Mouse (Mus musculus) MEL (cell line): ENCODE data around the gene Actn1. TPM values are rescaled to one million over a fixed set of nuclear protein-coding genes. Genes with fewer than 3 reads are reported as not detected.

ENCODE experiments used
- DNase-seq: peaks from one replicate; pipeline ENCODE4 v3.0.0; 2011; ENCODE audit warnings: low read depth, low spot score
- H3K27ac ChIP-seq: 2 replicates; pipeline ENCODE4 v1.5.1; 2012; ENCODE audit warnings: low read depth, mild to moderate bottlenecking, control low read depth, low read length, moderate library complexity; ENCODE audit not compliant: control insufficient read depth
- H3K27me3 ChIP-seq, 2 experiments: fragments of 150-350 bp in 1 of 2; sonication (generic) in 1 of 2; 2 replicates each; pipeline ENCODE4 v1.6.1; 2012; ENCODE audit warnings: low read length in 2 of 2, mild to moderate bottlenecking in 2 of 2, improper control_type of control experiment in 1 of 2, moderate library complexity in 1 of 2; ENCODE audit not compliant: insufficient read depth in 2 of 2, control insufficient read depth in 1 of 2
- H3K36me3 ChIP-seq, 2 experiments: 2 replicates each; pipeline ENCODE4 v1.6.1; 2012 to 2014; ENCODE audit warnings: low read length in 2 of 2, improper control_type of control experiment in 1 of 2, inconsistent platforms in 1 of 2, mild to moderate bottlenecking in 1 of 2; ENCODE audit not compliant: insufficient read depth in 2 of 2, control insufficient read depth in 1 of 2
- H3K4me1 ChIP-seq, 2 experiments: fragments of 150-350 bp in 1 of 2; sonication (generic) in 1 of 2; 2 replicates each; pipeline ENCODE4 v1.6.1; 2012; ENCODE audit warnings: low read length in 2 of 2, improper control_type of control experiment in 1 of 2, mild to moderate bottlenecking in 1 of 2; ENCODE audit not compliant: insufficient read depth in 2 of 2, control insufficient read depth in 1 of 2
- H3K4me3 ChIP-seq, 2 experiments: fragments of 150-350 bp in 1 of 2; sonication (generic) in 1 of 2; 2 replicates each; pipeline ENCODE4 v1.5.1; 2012; ENCODE audit warnings: low read depth in 2 of 2, low read length in 2 of 2, mild to moderate bottlenecking in 2 of 2, moderate library complexity in 2 of 2, control low read depth in 1 of 2, improper control_type of control experiment in 1 of 2; ENCODE audit not compliant: control insufficient read depth in 1 of 2, insufficient read depth in 1 of 2
- H3K79me2 ChIP-seq: 2 replicates; pipeline ENCODE4 v1.6.1; 2012; ENCODE audit warnings: mild to moderate bottlenecking, low read length, moderate library complexity; ENCODE audit not compliant: control insufficient read depth, poor library complexity, insufficient read depth
- H3K9ac ChIP-seq: 2 replicates; pipeline ENCODE4 v1.6.1; 2012; ENCODE audit warnings: low read depth, mild to moderate bottlenecking, control low read depth, low read length, moderate library complexity; ENCODE audit not compliant: control insufficient read depth, poor library complexity, severe bottlenecking
- H3K9me3 ChIP-seq: fragments of 150-350 bp; sonication (generic); replicated peaks from 2 replicates; pipeline ENCODE4 v1.6.1; 2012; ENCODE audit warnings: mild to moderate bottlenecking, low read length, improper control_type of control experiment, moderate library complexity; ENCODE audit not compliant: insufficient read depth
- BHLHE40 ChIP-seq: IDR thresholded peaks from 2 replicates; pipeline ENCODE4 v1.6.1; 2012; ENCODE audit warnings: low read depth, mild to moderate bottlenecking, inconsistent platforms, low read length, improper control_type of control experiment, borderline replicate concordance
- CHD2 ChIP-seq: IDR thresholded peaks from 2 replicates; pipeline ENCODE4 v1.6.1; 2011; ENCODE audit warnings: low read length, improper control_type of control experiment
- CTCF ChIP-seq, 3 experiments: IDR thresholded peaks in 2 of 3; conservative IDR thresholded peaks in 1 of 3; 2 replicates each; pipeline ENCODE4 v1.5.1; 2011 to 2012; ENCODE audit warnings: low read length in 3 of 3, low read depth in 2 of 3, mild to moderate bottlenecking in 2 of 3, improper control_type of control experiment in 1 of 3, inconsistent platforms in 1 of 3, mixed read lengths in 1 of 3, moderate library complexity in 1 of 3; ENCODE audit not compliant: control insufficient read depth in 1 of 3, insufficient read depth in 1 of 3, poor library complexity in 1 of 3, severe bottlenecking in 1 of 3
- E2F4 ChIP-seq: IDR thresholded peaks from 2 replicates; pipeline ENCODE4 v1.6.1; 2011; ENCODE audit warnings: low read depth, low read length, improper control_type of control experiment, borderline replicate concordance
- GATA1 ChIP-seq: IDR thresholded peaks from 2 replicates; pipeline ENCODE4 v1.6.1; 2011; ENCODE audit warnings: low read depth, low read length, improper control_type of control experiment
- HCFC1 ChIP-seq: IDR thresholded peaks from 2 replicates; pipeline ENCODE4 v1.6.1; 2012; ENCODE audit warnings: low read depth, mild to moderate bottlenecking, inconsistent platforms, low read length, improper control_type of control experiment, moderate library complexity
- MEF2A ChIP-seq: IDR thresholded peaks from 2 replicates; pipeline ENCODE4 v1.6.1; 2014; ENCODE audit warnings: low read depth, mild to moderate bottlenecking, inconsistent platforms, low read length, improper control_type of control experiment; ENCODE audit not compliant: poor library complexity, insufficient replicate concordance, severe bottlenecking; ENCODE audit errors: extremely low read depth
- MXI1 ChIP-seq: IDR thresholded peaks from 2 replicates; pipeline ENCODE4 v1.6.1; 2011; ENCODE audit warnings: mild to moderate bottlenecking, low read depth, low read length, improper control_type of control experiment
- MYC ChIP-seq: IDR thresholded peaks from 2 replicates; pipeline ENCODE4 v1.6.1; 2011; ENCODE audit warnings: low read depth, mild to moderate bottlenecking, low read length, improper control_type of control experiment, moderate library complexity
- NELFE ChIP-seq: IDR thresholded peaks from 2 replicates; pipeline ENCODE4 v1.6.1; 2011; ENCODE audit warnings: low read depth, low read length, improper control_type of control experiment
- POLR2AphosphoS5 ChIP-seq: IDR thresholded peaks from 2 replicates; pipeline ENCODE4 v1.6.1; 2012; ENCODE audit warnings: low read depth, borderline replicate concordance, mild to moderate bottlenecking, inconsistent platforms, low read length, moderate library complexity, mixed read lengths
- RAD21 ChIP-seq: IDR thresholded peaks from 2 replicates; pipeline ENCODE4 v1.6.1; 2011; ENCODE audit warnings: mild to moderate bottlenecking, low read depth, low read length, improper control_type of control experiment
- RCOR1 ChIP-seq: IDR thresholded peaks from 2 replicates; pipeline ENCODE4 v1.6.1; 2012; ENCODE audit warnings: low read depth, mild to moderate bottlenecking, inconsistent platforms, low read length, improper control_type of control experiment
- SMC3 ChIP-seq: IDR thresholded peaks from 2 replicates; pipeline ENCODE4 v1.6.1; 2011; ENCODE audit warnings: low read depth, low read length, improper control_type of control experiment
- TCF12 ChIP-seq: IDR thresholded peaks from 2 replicates; pipeline ENCODE4 v1.6.1; 2014; ENCODE audit warnings: low read depth, mild to moderate bottlenecking, inconsistent platforms, low read length, improper control_type of control experiment, moderate library complexity
- UBTF ChIP-seq: IDR thresholded peaks from 2 replicates; pipeline ENCODE4 v1.6.1; 2012; ENCODE audit warnings: low read depth, mild to moderate bottlenecking, inconsistent platforms, low read length, improper control_type of control experiment, moderate library complexity, borderline replicate concordance; ENCODE audit not compliant: insufficient read depth
- USF1 ChIP-seq: IDR thresholded peaks from 2 replicates; pipeline ENCODE4 v1.6.1; 2014; ENCODE audit warnings: low read depth, mild to moderate bottlenecking, inconsistent platforms, low read length, improper control_type of control experiment, moderate library complexity
- USF2 ChIP-seq, 2 experiments: IDR thresholded peaks; 2 replicates each; pipeline ENCODE4 v1.6.1; 2011 to 2012; ENCODE audit warnings: improper control_type of control experiment in 2 of 2, low read length in 2 of 2, borderline replicate concordance in 1 of 2, inconsistent platforms in 1 of 2, low read depth in 1 of 2, mild to moderate bottlenecking in 1 of 2; ENCODE audit not compliant: insufficient read depth in 1 of 2
- ZC3H11A ChIP-seq: IDR thresholded peaks from 2 replicates; pipeline ENCODE4 v1.6.1; 2012; ENCODE audit warnings: low read depth, mild to moderate bottlenecking, inconsistent platforms, low read length, improper control_type of control experiment
- ZNF384 ChIP-seq: IDR thresholded peaks from 2 replicates; pipeline ENCODE4 v1.6.1; 2012; ENCODE audit warnings: low read depth, mild to moderate bottlenecking, inconsistent platforms, low read length, improper control_type of control experiment
- polyA plus RNA-seq, 2 experiments: library from polyadenylated mRNA; stranded (reverse) in 1 of 2; unstranded in 1 of 2; fragments of >175 nt in 1 of 2; fragments of >200 nt in 1 of 2; gene quantifications; 2 replicates each; pipeline versions ENCODE4 v1.2.1 to v1.2.4; 2012; ENCODE audit warnings: low replicate concordance in 2 of 2, low read depth in 1 of 2; ENCODE audit not compliant: insufficient read length in 2 of 2, insufficient read depth in 1 of 2, missing spikeins in 1 of 2
- total RNA-seq: library from RNA; depleted of rRNA; stranded (reverse); fragments of 300-350 nt; gene quantifications from 2 replicates; pipeline ENCODE4 v1.2.3, GENCODE M21; 2012

Actn1 gene
- total and polyA plus RNA-seq, 3 experiments = 7.8 to 27.0 TPM; not detected in 1

DNA sequence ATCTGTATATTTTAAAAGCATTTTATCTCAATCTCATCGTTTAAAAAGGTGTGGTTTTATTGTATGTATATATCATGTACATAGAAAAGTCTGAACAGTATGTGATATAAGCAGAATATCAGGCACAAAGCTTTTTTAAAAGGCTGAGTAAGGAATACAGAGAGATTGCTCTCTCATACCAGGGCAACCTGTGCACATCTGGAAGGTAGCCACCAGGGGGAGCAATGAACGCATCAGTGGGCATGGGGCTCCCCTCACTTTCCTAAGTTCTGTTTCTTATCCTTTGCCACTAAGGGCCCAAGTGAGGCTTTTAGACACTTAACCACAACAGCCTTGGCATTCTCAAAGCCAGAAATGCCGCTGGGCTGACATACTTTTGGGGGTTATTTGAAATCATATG is 61.7 kb downstream of the Actn1 start:
- Histone ChIP-seq H3K4me1 (no peaks in the 10 kb centered on the region), H3K36me3 (no peaks in the 10 kb centered on the region), H3K27ac (no peak overlapping the region), H3K9me3 (no peaks in the 10 kb centered on the region), H3K27me3 (no peaks in the 10 kb centered on the region), H3K4me3 (no peak overlapping the region), H3K9ac (no peak overlapping the region), H3K79me2 (no peaks in the 10 kb centered on the region)
- TF ChIP-seq RAD21 (peak; percentile 81), UBTF (no peak), ZC3H11A (peak; percentile 80), RCOR1 (no peak), CTCF (IDR thresholded peaks at IDR 0.05 in 2 of 3, conservative IDR thresholded peaks at IDR 0.05 in 1 of 3; ENCODE audit: control insufficient read depth in 1 of 3, insufficient read depth in 1 of 3, low read depth in 2 of 3, low read length in 3 of 3, poor library complexity in 1 of 3, severe bottlenecking in 1 of 3) (peak; percentile 86 to 96 (median 88)), SMC3 (peak; percentile 97)
- peak; percentile 78 for DNase-seq

GRCm38 (mm10) chr12:80197343-80197742 is 62.8 kb downstream of the Actn1 start:
- Histone ChIP-seq H3K4me3 (no peak overlapping the region), H3K36me3 (no peaks in the 10 kb centered on the region), H3K27me3 (no peaks in the 10 kb centered on the region), H3K9me3 (no peaks in the 10 kb centered on the region), H3K4me1 (no peaks in the 10 kb centered on the region), H3K79me2 (no peaks in the 10 kb centered on the region), H3K27ac (no peak overlapping the region), H3K9ac (no peak overlapping the region)
- TF ChIP-seq RAD21 = peak; percentile 69
- TF ChIP-seq UBTF = no peak
- peak; percentile 85 to 91 (median 88) for TF ChIP-seq CTCF (IDR thresholded peaks at IDR 0.05 in 2 of 3, conservative IDR thresholded peaks at IDR 0.05 in 1 of 3; ENCODE audit: control insufficient read depth in 1 of 3, insufficient read depth in 1 of 3, low read depth in 2 of 3, low read length in 3 of 3, poor library complexity in 1 of 3, severe bottlenecking in 1 of 3)
- peak; percentile 59 for TF ChIP-seq ZC3H11A
- peak; percentile 84 for TF ChIP-seq SMC3
- DNase-seq = peak; percentile 80

DNA sequence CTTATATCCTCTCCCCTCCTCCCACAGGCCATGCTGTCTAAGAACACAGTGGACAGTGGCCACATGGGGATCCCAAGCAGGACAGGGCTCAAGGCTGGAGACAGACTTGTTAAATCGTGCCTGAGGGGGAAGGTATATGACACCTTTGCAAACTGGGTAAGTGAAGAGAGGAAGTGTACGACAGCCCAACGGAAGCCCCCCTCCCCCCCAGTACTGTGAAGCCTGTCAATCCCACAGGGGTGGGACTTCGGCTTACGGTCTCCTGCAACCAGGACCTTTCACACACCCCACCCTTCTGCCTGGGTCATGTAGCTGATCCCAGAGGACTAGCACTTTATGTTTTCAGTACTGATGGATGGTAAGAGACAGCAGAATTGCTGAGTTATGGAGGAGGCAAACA is 68.4 kb downstream of the Actn1 start:
- H3K9ac ChIP-seq = no peak overlapping the region

More for the DNA sequence above, 68.4 kb downstream of the Actn1 start:
- Histone ChIP-seq H3K27ac (no peak overlapping the region), H3K4me1 (no peaks in the 10 kb centered on the region), H3K9me3 (no peaks in the 10 kb centered on the region), H3K36me3 (no peaks in the 10 kb centered on the region), H3K4me3 (no peak overlapping the region), H3K79me2 (no peaks in the 10 kb centered on the region), H3K27me3 (no peaks in the 10 kb centered on the region)
- DNase-seq = no peak
- TF ChIP-seq HCFC1 (no peak), BHLHE40 (no peak), GATA1 (no peak), CTCF (IDR thresholded peaks at IDR 0.05 in 2 of 3, conservative IDR thresholded peaks at IDR 0.05 in 1 of 3; ENCODE audit: control insufficient read depth in 1 of 3, insufficient read depth in 1 of 3, low read depth in 2 of 3, low read length in 3 of 3, poor library complexity in 1 of 3, severe bottlenecking in 1 of 3) (no peak), ZNF384 (no peak), MEF2A (no peak), MYC (no peak), CHD2 (no peak), USF1 (no peak), TCF12 (no peak), POLR2AphosphoS5 (no peak), RCOR1 (no peak), USF2 (IDR thresholded peaks at IDR 0.05; ENCODE audit: borderline replicate concordance in 1 of 2, insufficient read depth in 1 of 2, low read depth in 1 of 2, low read length in 2 of 2) (no peak), NELFE (no peak), MXI1 (no peak), E2F4 (no peak)
